Mouse (Mus musculus) embryo, embryonic 11.5 days (tissue): Measurements from ENCODE around the gene Pou2f2.

Source experiments
- DNase-seq: peaks from one replicate; pipeline ENCODE4 v3.0.0-alpha.2; 2012; ENCODE audit warnings: low read depth, low spot score

The Pou2f2 gene

GRCm38 (mm10) chr7:25145896-25146295 lies 33.6 kb downstream of the Pou2f2 start:
- no peak for DNase-seq

- peak; percentile 64 for DNase-seq
Observed at GRCm38 (mm10) chr7:25141761-25142160, 37.8 kb downstream of the Pou2f2 start.

DNA sequence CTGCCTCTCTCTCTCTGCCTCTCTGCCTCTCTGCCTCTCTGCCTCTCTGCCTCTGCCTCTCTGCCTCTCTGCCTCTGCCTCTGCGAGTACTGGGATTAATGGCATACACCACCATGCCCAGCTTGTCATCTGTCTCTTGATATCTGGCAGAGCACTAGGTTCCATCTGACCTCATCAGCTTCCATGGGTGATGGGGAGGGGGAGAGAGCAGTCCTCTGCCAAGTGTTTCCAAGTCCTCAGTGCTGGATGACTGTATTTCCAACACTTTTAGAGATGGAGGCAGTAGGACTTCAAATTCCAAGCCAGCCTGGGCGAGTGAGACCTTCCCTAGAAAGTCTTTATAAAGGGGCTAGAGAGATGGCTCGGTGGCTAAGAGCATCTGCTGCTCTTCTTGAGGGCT lies 42.0 kb downstream of the Pou2f2 start:
- DNase-seq = no peak

DNA sequence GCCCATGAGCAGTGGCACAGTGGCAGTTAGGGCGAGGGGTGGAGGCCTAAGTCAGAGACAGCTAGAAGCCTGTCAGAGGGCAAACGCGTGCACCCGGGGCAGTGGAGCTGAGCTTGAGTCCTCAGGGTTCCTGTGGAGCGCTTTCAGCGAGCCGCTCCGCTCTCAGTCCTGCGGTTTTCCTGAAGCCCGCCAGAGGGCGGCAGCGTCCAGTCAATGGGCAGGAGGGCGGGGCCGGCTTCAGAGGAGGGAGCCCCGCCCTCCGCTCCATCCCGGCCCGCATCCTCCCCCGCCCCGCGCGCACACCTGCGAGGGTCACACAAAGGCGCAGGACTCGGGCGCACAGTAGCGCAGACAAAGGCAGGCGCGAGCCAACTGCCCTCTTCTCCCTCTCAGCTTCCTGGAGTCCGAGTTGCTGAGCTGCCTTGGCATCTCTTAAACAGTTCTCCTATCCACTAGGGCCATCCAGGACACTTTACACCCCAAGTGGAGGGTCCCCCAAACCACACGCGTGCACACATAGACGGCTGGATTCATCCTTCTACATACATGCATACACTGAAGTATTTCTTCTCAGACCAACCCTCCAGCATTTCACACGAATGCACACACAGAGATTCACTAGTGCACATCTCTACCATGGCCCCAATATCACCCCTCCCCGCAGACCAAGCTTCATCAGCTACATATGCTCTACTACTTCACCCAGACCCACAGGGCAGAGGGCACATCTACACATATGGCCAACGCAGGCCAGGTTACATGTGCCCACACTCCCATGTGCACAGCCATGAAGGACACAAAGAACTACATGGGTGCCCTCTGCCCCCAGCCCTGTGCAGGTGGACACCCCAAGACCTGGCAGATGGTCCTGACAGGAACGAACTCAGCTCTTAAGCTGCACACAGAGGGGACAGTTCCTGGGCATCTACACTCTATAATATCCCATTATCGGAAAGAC lies 46.2 kb downstream of the Pou2f2 start:
- peak; percentile 77 for DNase-seq

- DNase-seq = no peak
Observed at GRCm38 (mm10) chr7:25132318-25132960, 47.1 kb downstream of the Pou2f2 start.

DNA sequence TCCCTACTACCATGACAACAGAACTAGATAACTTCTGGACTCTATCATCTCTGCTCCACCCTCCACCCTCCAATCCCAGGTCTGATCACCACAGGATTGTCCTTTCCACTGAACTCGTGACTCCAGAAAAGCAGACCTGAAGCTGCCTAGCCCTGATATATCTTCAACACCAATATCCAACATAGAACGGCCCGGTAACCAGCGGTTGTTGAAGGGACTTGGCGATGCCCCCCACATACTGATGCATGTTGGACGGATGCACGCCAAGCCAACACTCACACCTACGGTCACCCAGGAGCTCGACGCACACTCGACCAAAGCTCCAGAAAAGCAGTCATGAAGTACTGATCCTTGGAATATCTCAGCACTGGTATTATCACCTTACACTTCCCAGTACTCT lies 48.3 kb downstream of the Pou2f2 start:
- no peak for DNase-seq

DNA sequence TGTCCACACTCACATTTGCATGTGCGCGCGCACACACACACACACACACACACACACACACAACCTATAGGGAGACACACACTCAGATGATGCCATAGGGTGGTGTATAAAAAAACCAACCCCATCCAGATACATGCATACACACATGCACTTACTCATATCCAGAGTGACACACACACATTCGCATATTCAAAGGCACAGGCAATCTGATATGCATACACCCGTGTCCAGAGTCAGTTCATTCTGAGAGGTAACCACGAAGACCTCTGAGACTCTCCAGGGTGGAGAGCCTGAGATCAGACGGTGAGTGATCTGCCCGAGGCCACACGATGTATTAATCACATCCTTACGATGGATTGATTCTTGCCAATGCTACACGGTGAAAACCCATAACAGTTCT lies 49.0 kb downstream of the Pou2f2 start:
- DNase-seq = no peak

DNA sequence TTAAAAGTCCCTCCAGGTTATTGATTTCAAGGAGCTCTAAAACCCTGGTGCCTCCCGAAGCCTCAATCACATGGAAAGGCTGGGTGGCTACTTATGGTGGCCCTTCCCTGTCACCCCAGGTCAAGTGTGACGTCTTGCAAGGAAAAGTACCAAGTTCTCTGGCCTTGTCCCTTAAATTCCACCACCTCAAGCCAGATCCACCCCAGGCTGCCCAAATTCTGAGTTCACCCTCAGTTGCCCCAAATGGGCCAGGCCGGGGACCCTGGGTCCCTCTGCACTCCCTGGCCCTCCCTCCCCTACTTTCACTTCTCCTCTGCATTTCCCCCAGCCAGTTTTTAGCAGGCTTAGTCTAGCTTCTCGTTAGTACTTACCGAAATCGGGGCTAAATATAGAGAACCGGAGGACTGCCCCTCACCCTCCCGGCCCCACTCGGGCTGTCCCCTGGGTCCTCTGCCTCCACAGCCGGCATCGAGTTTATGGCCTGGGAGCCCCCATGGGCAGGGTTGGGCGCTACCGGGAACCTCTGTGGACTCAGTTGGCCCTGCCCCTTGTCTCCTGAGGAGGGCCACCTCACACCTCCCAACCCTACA lies 50.0 kb downstream of the Pou2f2 start:
- DNase-seq = no peak

DNA sequence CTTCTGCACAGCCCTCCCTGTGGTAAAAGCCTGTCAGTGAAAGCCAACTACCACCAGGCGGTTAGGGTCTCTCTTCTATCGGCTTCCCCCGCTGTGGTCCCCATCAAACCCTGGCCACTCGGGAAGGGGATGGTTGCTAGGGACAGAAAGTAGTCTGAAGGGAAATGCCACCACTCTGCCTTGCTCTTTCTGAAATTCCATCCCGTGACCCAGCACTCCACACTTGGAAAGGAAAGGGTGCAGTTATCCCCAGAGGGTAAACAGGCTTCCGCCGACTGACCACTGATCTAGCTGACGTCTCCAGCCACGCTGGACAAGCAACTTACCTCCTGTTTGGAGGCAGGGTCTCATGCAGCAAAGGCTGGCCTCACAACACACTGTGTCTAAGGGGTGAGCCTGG lies 51.6 kb downstream of the Pou2f2 start:
- no peak for DNase-seq

GRCm38 (mm10) chr7:25125716-25126281 lies 53.7 kb downstream of the Pou2f2 start:
- DNase-seq = no peak

- no peak for DNase-seq
Observed at GRCm38 (mm10) chr7:25121240-25121786, 58.2 kb downstream of the Pou2f2 start.

DNA sequence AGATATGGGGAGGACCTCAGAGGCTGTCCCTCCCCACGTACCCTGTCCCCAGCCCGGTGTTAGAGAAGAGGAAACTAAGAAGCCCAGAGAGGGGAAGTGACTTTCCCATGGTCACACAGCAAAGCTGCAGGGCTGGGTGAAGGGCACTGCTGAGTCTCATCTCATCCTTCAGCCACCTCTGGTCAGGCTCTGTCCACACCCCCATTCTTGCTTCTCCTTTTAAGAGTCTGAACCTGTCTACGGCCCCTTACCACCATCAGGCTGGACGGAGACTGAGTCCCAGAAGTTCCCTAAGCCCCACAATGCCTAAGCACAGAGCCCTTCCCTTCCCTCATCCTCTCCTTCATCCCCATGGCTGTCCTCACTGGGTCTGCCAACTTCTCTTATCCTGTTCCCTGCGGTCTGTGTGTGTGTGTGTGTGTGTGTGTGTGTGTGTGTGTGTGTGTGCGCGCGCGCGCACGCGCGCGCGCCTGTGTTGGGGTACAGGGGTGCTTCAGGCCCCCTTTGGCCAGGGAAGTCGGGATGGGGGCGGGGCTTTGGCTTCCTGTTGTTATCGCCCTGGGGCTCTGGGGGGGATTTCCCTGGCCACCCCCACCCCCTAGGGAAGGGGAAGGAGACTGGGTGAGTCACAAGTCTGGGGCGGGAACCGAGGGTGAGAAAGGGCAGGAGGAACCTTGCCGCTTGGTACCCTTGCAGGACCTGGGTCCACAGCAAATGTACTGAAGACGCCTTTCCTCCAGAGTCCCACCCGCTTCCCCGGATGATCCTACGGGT lies 59.3 kb downstream of the Pou2f2 start:
- no peak for DNase-seq

GRCm38 (mm10) chr7:25112956-25113603 lies 66.4 kb downstream of the Pou2f2 start:
- DNase-seq = no peak

DNA sequence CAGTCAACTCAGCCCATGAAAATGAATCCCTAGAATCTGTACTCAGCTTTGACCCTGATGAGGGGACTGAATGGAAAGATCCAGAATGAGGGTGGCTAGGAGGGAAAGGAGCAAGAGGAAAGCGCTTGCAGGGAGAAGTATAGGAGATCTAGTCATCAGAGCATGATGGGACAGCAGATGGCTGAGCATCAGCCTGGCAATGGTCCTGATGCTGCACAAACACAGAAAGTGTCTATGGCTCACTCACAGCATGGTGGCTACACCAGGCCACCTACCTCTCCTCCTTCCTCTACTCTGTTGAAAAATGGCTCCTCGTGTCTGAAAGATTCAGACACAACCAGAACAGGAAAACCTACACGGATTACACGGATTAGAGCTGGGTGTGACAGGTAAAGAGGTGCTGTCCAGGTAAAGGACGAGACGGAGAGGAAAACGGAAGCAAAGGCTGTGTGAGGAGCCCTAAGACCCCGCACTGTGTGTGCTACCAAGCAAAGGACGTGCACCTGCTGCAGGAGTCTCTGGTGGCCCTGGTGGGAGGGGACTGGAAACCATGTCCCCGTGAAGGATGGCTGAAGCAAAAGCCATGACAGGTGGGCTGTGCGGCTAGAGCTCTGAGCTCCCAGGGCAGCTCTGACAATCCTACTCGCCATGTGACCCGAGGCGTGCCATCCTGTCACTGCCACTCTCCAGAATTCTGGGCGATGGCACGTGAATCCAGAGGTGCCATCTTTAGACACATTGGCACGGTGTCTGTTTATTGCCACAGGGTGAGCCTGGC lies 67.2 kb downstream of the Pou2f2 start:
- DNase-seq = no peak

DNA sequence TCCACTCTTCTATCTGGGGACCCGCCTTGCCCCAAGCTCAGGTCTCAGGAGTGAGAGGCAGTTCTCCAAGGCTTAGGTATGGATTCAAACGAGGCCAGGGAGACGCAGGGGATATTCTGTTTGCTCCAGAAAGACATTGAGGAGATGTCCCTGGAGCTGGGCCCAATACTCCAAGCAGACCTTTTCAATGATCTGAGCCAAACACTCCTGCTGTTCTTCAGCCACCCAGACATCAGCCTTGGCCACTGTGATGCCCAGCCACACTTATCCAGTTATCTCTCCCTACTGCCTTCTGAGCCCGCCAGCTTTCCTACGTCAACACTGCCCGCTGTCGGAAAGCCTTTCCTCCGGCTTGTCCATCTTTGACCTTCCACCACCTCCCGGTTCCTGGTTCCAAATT lies 69.2 kb downstream of the Pou2f2 start:
- no peak for DNase-seq

GRCm38 (mm10) chr7:25109355-25109754 lies 70.2 kb downstream of the Pou2f2 start:
- no peak for DNase-seq

DNA sequence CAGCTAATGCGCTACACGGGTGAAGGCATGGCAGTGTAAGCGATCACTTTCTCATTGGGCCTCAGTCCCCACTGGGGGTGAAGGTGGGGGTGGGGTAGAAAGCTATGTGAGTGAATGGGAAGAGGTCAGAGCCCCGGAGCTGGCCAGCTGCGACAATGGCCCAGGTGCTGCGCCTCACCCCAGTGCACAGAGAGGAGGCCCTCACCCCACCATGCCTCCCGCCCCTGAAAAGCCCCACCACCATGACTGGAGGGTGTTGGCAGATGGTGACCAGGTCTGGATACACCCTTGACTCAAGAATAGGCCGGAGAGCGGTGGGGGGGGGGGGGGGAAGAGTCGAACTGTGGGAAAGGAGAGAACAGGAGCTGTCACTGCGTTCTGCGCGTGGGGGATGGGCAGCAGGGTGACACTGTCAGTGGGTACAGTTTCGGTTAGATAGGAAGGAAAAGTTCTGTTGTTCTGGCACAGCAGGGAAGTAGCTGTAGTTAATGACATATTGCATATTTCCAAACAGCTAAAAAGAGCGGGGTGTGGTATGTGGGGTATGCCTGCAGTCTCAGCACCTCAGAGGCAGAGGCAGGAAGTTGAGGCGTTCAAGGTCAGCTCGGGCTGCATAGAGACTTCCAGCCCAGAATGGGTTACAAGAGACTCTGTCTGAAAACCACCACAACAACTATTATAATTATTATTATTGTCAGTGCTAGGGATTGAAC lies 72.6 kb downstream of the Pou2f2 start:
- no peak for DNase-seq

- DNase-seq = peak; percentile 57
Observed at GRCm38 (mm10) chr7:25105411-25106160, 73.9 kb downstream of the Pou2f2 start.
